Mouse (Mus musculus): ENCODE results near the gene Sf3a3. TPM values are rescaled to one million over a fixed set of nuclear protein-coding genes. Genes with fewer than 3 reads are reported as not detected.

Sf3a3 gene
- polyA plus RNA-seq, 1 experiment from 2014 or later = 100 TPM

DNA sequence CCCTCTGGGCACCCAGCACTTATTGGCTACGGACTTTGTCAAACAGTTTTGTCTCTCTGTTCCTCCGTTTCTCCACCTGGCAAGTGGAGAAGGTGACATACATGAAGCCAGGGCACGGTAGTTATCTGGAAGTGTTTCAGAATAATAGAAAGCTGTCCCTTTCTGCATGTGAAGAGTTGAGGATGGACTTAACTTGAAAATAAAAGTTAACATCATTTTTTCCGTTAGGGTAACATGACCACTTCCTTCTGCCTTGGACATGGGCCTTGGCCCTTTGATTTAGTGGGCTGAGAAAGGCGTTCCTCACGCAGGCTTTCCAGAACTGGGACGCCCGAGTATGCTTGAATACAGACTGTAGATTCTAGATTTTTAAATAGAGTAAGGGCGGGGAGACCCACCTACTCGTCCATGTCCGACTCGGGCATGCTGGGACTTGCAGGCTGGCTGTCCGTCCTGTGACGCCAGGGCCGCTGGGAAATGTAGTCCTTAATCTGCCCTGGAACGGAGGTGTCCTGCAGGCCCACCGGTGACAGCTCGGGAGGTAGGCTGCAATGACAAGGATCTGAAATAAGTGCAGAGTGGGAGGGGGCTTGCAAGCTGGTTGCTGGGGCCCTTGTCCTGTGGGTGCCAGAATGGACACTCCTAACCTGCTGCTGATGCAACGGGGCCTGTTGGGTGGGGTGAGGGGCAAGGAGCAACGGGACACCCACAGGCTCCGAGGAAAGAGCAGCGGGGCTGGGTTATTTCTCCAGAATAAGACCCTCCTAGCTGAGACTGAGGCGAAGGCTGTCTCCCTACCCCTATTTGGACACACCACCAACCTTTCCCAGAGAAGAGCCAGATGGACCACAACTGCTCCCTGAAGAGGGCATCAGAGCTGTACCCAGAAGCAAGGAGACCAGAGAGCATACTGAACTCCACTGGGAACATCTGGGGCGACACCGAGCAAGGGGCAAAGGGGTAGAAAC is 27.1 kb downstream of the Sf3a3 start, which contains the start of gene Inpp5b:
TSS of gene Inpp5b (plus strand) at position 475 of the 968 bp plus-strand sequence.
- Histone ChIP-seq H3K4me2 (peak within 1 kb of the TSS; percentile 82), H3K27me3 (replicated peaks) (no peaks in the 10 kb centered on the region), H3K27ac (ENCODE audit: poor library complexity, severe bottlenecking) (peak within 1 kb of the TSS; percentile 62), H3K9ac (peak within 1 kb of the TSS; percentile 76), H3K36me3 (0 out of 2 replicates have a peak, but pooled peaks cover 6% of the 10 kb centered on the region), H3K9me3 (replicated peaks) (no peaks in the 10 kb centered on the region), H3K4me1 (replicated peaks) (peaks cover 11% of the 10 kb centered on the region; the same call in 1 of the 2 replicates), H3K4me3 (peak within 1 kb of the TSS; percentile 71)
- peak; percentile 83 for ATAC-seq (ENCODE audit: insufficient number of reproducible peaks, low FRiP score)
- 15% methylated on average over 25 of the region's 25 CpGs for WGBS

DNA sequence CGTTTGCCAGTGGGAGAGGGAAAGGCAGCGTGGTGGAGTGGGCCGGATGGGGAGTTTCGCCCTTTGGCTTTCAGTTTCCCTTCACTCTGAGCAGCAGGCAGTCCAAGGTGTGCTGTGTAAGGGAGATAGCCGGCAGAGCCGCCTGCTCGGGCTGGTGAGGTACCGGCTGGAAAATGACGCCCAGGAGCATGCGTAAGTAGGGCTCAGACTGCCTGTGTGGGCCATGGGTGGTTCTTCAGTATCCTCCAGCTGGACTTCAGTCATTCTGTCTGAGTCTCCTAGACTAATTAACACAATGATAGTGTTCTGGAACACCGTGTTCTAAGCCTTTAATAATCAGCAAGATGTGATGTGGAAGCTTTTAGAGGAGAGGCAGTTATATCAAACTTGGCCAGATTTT is 28.3 kb downstream of the Sf3a3 start:
- WGBS = 73% methylated on average over 11 of the region's 11 CpGs
- 0 out of 2 replicates have a peak, but pooled peaks cover 6% of the 10 kb centered on the region for H3K36me3 ChIP-seq
- no peak for ATAC-seq (ENCODE audit: insufficient number of reproducible peaks, low FRiP score)

DNA sequence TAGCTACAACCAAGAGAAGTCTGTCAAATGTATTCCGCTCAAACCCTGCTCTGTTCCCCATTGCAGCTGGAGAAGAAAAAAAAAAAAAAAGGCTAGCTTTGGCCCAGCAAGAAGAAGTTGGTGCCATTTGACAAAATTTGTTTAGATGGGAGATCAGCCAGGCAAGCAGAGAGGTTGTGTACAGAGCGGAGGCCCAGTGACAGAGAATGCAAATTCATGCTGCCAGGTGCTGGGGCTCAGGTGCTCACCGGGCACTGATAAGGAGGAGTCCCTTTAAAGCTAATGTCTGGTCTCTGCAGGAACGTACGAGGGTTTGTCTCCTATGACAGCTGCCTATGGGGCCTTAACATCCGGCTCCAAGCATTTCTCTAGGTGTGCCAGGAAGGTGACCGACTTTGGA is 32.0 kb downstream of the Sf3a3 start:
- Histone ChIP-seq H3K9me3 (replicated peaks) (no peaks in the 10 kb centered on the region), H3K9ac (no peak overlapping the region), H3K4me3 (no peak overlapping the region), H3K4me1 (replicated peaks) (peaks cover 9% of the 10 kb centered on the region; the same call in 1 of the 2 replicates), H3K27ac (ENCODE audit: poor library complexity, severe bottlenecking) (no peak overlapping the region), H3K36me3 (0 out of 2 replicates have a peak, but pooled peaks cover 6% of the 10 kb centered on the region), H3K27me3 (replicated peaks) (0 out of 2 replicates have a peak, but pooled peaks cover 3% of the 10 kb centered on the region), H3K4me2 (no peak overlapping the region)
- ATAC-seq (ENCODE audit: insufficient number of reproducible peaks, low FRiP score) = no peak
- WGBS = 77% methylated on average over 7 of the region's 7 CpGs

More for the DNA sequence above, 28.3 kb downstream of the Sf3a3 start:
- no peak overlapping the region for H3K4me2 ChIP-seq
- peaks cover 11% of the 10 kb centered on the region; the same call in 1 of the 2 replicates for H3K4me1 ChIP-seq (replicated peaks)
- H3K4me3 ChIP-seq = no peak overlapping the region
- H3K9ac ChIP-seq = no peak overlapping the region
- H3K27me3 ChIP-seq (replicated peaks) = no peaks in the 10 kb centered on the region
- no peak overlapping the region for H3K27ac ChIP-seq (ENCODE audit: poor library complexity, severe bottlenecking)
- no peaks in the 10 kb centered on the region for H3K9me3 ChIP-seq (replicated peaks)

DNA sequence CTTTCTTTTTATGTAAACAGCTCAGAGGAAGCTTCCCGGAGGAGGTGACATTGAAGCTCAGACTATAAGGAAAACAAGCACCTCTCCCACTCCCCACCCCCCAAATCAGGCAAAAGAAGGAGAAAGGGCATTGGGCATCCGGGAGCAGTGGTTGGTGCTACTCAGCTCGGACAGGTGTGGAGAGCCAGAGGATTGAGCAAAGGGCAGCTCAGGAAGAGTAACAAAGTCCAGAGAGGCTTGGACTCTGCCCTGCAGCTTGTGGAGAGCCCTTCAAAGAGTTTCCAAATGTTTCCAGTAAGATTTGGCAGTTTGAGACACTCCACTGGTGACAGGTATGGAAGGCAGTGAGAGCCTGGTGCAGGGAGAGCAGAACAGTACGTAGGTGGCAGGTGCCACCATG is 33.3 kb downstream of the Sf3a3 start:
- H3K27ac ChIP-seq (ENCODE audit: poor library complexity, severe bottlenecking) = no peak overlapping the region
- H3K36me3 ChIP-seq = 0 out of 2 replicates have a peak, but pooled peaks cover 6% of the 10 kb centered on the region
- no peak for ATAC-seq (ENCODE audit: insufficient number of reproducible peaks, low FRiP score)
- H3K9me3 ChIP-seq (replicated peaks) = no peaks in the 10 kb centered on the region
- no peak overlapping the region for H3K4me3 ChIP-seq
- peaks cover 14% of the 10 kb centered on the region for H3K4me1 ChIP-seq (replicated peaks)
- H3K27me3 ChIP-seq (replicated peaks) = 0 out of 2 replicates have a peak, but pooled peaks cover 3% of the 10 kb centered on the region
- H3K9ac ChIP-seq = no peak overlapping the region
- WGBS = 42% methylated on average over 4 of the region's 4 CpGs
- no peak overlapping the region for H3K4me2 ChIP-seq

DNA sequence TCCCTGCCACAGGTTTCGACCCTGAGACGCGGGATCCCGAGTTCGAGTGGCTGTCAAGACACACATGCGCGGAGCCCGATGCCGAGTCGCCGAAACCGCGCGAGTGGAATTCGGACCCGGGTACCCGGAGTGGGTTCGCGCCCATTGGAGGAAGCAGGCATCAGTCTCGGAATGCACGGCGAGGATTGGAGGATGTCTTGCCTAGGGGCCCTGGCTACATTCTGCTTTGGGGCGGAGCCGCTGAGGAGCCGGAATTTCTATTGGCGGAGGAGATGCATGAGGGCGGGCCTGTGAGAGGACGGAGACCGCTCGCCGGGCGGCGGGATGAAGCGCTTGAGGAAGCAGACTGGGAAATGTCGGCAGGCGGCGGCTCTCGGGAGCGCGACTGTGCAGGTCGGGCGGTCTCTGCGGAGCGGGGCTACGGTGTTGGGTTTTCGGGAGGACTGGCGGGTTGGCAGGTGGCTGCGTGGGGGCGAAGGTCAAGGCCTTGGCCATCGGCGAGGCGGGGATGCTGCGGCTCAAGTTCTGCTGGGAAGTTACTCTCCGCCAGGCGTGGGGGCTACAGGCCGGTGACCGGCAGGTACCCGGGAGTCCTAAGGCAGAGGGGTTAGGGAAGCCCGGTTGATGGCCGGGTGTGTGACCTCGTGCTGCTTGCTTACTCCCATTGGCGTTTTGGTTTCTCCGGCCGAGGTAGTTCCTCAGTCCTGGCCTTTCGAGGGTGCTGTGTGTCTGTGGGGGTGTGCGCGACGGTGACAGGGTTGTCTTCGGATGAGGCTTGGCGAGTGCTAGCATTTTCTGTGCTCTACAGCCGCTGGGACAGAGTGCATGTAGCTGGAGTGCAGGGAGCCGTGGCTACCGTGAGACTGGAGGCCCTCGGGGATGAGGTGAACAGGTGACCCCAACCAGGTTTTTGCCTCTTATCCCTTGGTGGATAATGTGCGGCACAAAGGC is 37.0 kb downstream of the Sf3a3 start:
- peak overlapping the region; percentile 98 for H3K4me2 ChIP-seq
- peak overlapping the region; percentile 87 for H3K9ac ChIP-seq
- no peaks in the 10 kb centered on the region for H3K9me3 ChIP-seq (replicated peaks)
- H3K4me1 ChIP-seq (replicated peaks) = peaks cover 45% of the 10 kb centered on the region
- H3K27ac ChIP-seq (ENCODE audit: poor library complexity, severe bottlenecking) = peak overlapping the region; percentile 9; the same call in 1 of the 2 replicates
- WGBS = under 1% methylated on average over 73 of the region's 75 CpGs
- H3K36me3 ChIP-seq = no peaks in the 10 kb centered on the region
- H3K4me3 ChIP-seq = peak overlapping the region; percentile 84
- ATAC-seq (ENCODE audit: insufficient number of reproducible peaks, low FRiP score) = peak; percentile 100
- H3K27me3 ChIP-seq (replicated peaks) = 0 out of 2 replicates have a peak, but pooled peaks cover 3% of the 10 kb centered on the region

DNA sequence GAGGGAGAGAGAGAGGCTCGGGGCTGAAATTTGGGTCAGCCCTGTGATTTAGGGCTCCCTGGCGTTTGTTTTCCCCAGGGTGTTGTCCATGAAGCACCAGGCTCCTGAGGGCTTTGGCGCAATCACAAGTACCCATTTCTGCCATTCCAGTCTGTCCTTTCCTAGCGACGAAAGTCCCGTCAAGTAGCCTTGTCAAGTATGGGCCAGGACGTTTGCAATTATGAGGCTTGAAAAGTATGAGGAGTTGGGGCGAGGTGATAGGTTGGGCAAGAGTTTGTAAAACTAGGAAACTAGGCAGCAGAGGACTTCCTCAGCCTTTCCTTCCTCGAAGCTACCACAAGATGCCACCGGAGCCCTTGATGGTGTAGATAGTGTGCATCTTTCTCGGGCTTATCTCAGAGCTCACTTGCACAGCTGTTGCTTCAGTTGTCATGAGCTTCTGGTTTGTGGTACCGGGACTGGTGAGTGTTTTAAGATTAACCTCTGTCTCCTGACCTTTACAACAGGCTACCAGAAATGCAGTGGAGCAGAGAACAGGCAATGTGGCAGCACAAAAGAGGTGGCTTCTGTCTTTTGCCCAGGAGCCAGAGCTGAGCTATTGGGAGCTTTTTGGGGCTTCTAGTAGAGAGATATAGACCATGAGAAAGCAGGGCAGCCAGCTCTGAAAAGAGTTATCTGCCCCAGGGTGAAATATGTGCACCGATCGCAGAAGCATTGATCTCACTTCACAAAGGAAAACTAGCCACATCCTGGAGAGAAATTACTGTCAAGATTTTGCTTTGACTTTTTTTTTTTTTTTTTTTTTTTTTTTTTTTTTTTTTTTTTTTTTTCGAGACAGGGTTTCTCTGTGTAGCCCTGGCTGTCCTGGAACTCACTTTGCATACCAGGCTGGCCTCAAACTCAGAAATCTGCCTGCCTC is 38.0 kb downstream of the Sf3a3 start:
- no peak overlapping the region for H3K27ac ChIP-seq (ENCODE audit: poor library complexity, severe bottlenecking)
- H3K36me3 ChIP-seq = no peaks in the 10 kb centered on the region
- H3K4me3 ChIP-seq = peak overlapping the region; percentile 84
- H3K4me2 ChIP-seq = peak overlapping the region; percentile 98
- H3K9ac ChIP-seq = peak overlapping the region; percentile 87
- ATAC-seq (ENCODE audit: insufficient number of reproducible peaks, low FRiP score) = no peak
- H3K9me3 ChIP-seq (replicated peaks) = no peaks in the 10 kb centered on the region
- peaks cover 45% of the 10 kb centered on the region for H3K4me1 ChIP-seq (replicated peaks)
- 0 out of 2 replicates have a peak, but pooled peaks cover 3% of the 10 kb centered on the region for H3K27me3 ChIP-seq (replicated peaks)
- WGBS = 8% methylated on average over 14 of the region's 15 CpGs

DNA sequence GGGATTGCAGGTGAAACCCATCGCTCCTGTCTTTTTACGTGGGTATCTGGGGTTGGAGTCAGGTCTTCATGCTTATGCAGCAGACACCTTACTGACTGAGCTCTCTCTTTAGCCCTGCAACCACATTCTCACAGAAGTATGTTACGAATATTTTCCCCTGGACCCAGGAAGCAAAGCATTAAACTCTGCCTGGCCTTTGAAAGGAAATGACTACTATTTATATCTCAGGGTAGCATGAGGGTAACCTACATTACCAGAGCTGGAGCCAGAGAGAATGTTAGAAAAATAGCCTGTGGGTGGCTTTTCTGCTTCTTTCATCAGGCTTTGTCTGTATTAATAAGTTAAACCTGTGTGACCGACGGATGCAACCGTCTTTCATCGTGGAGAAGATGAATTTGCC is 41.0 kb downstream of the Sf3a3 start:
- Histone ChIP-seq H3K36me3 (peaks cover 5% of the 10 kb centered on the region; the same call in 1 of the 2 replicates), H3K27me3 (replicated peaks) (no peaks in the 10 kb centered on the region), H3K4me3 (no peak overlapping the region), H3K4me1 (replicated peaks) (peaks cover 52% of the 10 kb centered on the region), H3K9me3 (replicated peaks) (no peaks in the 10 kb centered on the region), H3K27ac (ENCODE audit: poor library complexity, severe bottlenecking) (peak overlapping the region; percentile 17; the same call in 1 of the 2 replicates), H3K4me2 (no peak overlapping the region), H3K9ac (no peak overlapping the region)
- no peak for ATAC-seq (ENCODE audit: insufficient number of reproducible peaks, low FRiP score)
- 66% methylated on average over 7 of the region's 7 CpGs for WGBS

DNA sequence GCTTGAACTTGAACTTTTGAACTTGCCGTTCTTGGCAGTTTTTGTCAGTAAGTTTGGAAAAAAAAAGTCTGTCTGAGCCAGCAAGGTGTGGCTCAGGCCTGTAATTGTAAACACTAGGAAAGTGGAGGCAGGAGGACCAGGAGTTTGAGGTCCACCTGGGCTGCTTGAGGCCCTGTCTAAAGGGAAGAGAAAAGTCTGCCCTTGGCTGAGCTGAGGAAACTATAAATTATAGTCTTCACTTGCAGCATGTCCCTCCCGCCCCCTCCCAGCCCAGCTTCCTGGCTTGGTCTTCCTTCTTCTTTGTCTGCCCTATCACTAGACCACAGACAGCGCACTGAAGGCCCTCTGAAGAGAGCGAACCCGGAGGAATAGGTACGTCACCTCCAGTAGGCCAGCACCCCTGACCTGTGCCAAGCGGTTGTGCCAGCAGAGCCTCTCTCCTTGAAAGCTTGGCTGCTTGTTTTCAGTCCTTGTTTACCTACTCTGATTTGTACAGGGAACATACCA is 44.8 kb downstream of the Sf3a3 start:
- H3K9ac ChIP-seq = no peak overlapping the region
- H3K27me3 ChIP-seq (replicated peaks) = no peaks in the 10 kb centered on the region
- peaks cover 27% of the 10 kb centered on the region for H3K4me1 ChIP-seq (replicated peaks)
- H3K27ac ChIP-seq (ENCODE audit: poor library complexity, severe bottlenecking) = no peak overlapping the region
- H3K4me3 ChIP-seq = no peak overlapping the region
- H3K9me3 ChIP-seq (replicated peaks) = no peaks in the 10 kb centered on the region
- ATAC-seq (ENCODE audit: insufficient number of reproducible peaks, low FRiP score) = peak; percentile 42; the same call in 1 of the 2 replicates
- WGBS = 59% methylated on average over 7 of the region's 7 CpGs
- H3K36me3 ChIP-seq = peaks cover 5% of the 10 kb centered on the region; the same call in 1 of the 2 replicates
- no peak overlapping the region for H3K4me2 ChIP-seq

DNA sequence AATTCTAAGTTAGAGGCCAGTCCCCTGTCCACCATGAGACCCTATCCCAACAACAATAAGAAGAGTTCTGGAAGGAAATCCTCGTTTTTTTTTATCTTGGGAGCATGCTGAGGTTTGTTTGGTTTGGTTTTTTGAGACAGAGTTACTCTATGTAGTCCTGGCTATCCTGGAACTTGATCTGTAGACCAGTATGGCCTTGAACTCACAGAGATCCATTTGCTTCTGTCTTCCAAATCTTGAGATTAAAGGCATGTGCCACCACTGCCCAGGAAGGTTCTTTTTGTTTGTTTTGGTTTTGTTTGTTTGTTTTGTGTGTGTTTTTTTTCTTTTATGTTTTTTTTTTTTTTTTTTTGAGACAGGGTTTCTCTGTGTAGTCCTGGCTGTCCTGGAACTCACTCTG is 46.6 kb downstream of the Sf3a3 start:
- H3K27ac ChIP-seq (ENCODE audit: poor library complexity, severe bottlenecking) = no peak overlapping the region
- no peaks in the 10 kb centered on the region for H3K27me3 ChIP-seq (replicated peaks)
- no peak overlapping the region for H3K4me2 ChIP-seq
- no peak overlapping the region for H3K9ac ChIP-seq
- H3K36me3 ChIP-seq = peaks cover 5% of the 10 kb centered on the region; the same call in 1 of the 2 replicates
- H3K9me3 ChIP-seq (replicated peaks) = no peaks in the 10 kb centered on the region
- H3K4me1 ChIP-seq (replicated peaks) = peaks cover 15% of the 10 kb centered on the region
- H3K4me3 ChIP-seq = no peak overlapping the region
- ATAC-seq (ENCODE audit: insufficient number of reproducible peaks, low FRiP score) = no peak
- 39% methylated on average over 1 of the region's 1 CpGs for WGBS

Measured in heart, embryonic 12.5 days (tissue).